Mouse (Mus musculus) thymus, postnatal 4 days (tissue): ENCODE measurements around the gene Crybb1.

Experiments
- DNase-seq: peaks from one replicate; pipeline ENCODE4 v3.0.0; 2021

Crybb1 gene

DNA sequence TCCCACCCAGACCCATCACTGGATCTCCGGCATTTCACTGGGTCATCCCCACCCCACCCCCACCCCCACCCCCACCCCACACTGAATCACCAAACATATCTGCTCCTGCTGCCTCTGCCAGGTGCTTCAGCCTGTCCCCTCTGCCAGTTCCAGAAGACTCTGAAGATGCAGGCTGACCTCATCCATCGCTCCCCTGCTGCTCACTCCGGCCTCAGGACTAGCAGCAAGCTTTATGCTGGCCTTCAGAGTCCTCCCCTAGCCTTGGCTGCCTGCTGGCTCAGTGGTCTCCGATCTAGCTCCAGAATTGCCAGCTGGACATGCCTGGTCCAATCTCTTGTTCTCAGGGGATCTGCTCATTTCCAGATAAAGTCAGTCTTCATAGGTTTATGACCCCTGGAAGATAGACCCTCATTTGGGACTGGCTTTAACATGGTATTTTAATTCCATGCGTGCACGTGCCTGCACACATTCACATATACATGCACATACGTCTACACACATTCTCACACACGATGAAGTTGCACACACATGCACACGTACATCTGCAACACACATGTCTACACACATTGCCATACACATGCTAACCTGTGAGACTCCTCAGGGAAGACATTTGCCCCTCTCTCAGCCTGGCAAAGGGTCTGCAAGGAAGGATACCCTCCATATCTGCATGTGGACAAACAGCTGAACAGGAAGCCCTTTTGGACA is 17.6 kb upstream of the Crybb1 start:
- DNase-seq, result no peak

DNA sequence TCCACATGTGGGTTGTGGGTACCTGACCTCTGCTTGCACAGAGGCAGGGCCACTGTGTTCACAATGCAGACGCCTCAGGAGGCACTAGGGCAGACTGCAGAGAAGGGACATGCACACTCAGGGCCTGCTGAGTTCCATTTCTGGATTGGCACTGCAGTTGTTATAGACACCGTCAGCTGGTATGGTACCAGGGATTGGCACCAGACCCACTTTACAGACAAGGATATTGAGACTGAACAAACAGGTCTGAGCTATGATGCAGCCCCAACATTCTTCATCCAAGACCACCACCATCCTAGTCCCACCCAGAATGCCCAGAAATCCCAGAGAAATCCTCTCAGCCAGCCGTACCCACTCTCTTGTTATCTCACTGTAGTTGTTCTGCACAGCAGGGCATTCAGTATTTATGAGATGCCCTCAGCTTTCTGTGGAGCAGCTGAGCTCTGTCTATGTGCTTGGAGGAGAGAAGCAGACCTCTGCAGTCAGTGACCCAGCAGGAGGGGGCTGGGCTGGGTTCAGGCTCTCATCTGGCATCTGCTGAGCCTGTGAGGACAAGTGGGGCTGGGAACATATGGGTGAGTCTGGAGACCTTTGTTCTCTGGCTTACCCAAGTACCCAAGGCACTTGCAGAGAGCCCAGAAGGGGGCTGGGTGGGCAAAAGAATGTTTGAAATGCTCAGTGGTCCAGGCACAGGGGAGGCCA is 16.7 kb upstream of the Crybb1 start:
- no peak for DNase-seq

DNA sequence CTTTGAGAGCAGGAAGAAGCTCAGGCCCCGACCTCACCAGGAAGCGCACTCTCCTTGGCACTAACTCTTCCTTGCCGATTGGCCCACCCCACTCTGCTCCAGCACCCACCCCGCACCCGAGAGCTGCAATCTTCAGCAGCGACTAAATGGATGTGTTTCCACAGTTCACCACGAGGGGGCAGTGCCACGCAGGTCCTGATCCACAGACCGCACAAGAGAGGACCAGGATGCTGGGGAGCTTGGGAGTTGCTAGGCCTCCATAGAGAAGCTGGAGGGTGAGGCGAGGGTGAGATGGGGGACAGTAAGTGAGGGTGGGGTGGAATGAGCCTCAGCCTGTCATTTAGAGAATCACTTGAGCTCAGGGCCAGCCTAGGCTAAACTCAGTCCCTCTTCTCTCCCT is 14.9 kb upstream of the Crybb1 start:
- peak; percentile 95 for DNase-seq

DNA sequence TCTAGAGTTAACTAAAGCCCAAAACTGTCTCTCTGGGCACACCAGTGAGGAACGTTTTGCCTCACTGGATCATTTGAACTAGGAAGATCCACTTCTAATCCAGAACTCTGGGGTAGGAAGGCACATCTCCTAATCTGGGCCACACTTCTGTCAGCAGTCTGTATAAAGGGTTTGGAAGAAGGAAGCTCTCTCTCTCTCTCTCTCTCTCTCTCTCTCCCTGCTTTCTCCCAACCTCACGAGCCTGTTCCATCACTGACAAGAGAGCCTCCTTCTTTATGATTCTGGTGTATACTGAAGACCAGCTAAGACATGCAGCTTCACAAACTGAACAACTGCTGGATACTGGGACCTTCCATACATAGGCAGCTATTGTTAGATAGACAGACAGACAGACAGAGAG is 13.8 kb upstream of the Crybb1 start:
- no peak for DNase-seq

DNA sequence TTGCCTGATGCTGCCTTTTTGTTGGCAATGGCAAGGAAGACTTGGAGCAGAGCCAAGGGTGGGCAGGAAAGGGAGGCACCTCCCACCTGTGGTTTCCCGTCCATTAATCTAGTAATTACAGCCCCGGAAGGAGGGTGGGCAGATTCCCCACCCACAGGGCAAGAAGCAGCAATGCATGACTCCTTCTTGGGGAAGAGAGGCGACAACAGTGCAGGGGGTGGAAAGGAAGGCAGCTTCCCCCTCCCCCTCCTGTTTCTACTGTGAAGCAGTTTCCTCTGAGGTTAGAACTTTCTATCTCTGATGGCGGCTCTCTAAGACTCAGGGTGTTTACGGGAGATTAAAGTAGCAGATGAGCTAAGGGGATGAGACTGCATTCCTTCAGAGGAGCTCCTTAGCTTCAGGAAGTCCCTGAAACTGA is 13.2 kb upstream of the Crybb1 start:
- DNase-seq, result no peak

DNA sequence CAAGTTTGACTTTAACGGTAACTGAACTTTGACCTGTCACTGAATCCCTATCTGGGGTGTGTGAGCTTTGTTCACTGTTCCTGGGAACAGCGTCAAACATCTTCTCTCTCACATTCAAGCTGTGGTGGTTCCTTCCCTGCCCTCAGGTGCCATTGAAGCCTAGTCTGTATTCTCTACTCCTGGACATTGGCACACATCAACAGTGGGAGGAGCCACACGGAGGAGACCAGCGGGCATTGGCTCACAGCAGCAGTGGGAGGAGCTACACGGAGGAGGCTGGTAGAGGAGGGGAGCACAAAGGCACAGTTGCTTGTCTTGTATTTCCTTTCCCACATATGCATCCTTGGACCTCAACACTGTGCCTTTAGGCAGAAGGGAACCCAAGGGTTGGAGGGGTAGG is 12.6 kb upstream of the Crybb1 start:
- DNase-seq, result no peak

DNA sequence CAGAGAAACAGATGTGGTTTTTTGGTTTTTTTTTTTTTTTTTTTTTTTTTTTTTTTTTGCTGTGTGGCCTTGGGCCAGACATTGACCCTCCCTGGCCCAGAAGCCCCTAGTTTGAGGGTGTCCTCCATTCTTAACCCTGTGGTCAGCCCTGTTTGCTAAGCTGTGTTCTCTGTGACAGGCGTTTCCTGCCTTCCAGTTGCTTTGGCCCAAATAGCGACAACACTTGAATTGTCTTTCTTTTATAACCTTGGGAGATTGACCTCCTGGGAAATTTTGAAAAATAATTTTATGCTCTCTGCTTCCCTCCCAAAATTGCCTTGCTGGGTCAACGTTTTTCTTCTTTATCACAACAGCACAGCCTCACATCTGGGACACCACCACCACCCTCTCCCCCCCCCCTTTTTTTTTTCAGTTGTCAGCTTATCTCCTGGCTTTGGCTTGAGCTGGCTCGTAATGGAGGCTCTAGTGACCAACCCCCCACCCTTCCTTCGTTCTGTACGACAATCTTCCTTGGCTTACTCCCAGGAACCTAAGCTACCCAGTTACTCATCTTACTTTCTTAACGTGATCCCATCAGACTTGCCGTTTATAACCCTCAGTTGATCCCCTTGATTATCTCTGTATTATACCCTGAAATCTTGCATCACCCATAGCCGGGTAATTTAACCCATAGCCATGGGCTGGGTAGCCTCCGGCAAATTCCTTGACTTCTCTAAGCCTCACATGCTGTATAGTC is 11.9 kb upstream of the Crybb1 start:
- DNase-seq, result no peak

DNA sequence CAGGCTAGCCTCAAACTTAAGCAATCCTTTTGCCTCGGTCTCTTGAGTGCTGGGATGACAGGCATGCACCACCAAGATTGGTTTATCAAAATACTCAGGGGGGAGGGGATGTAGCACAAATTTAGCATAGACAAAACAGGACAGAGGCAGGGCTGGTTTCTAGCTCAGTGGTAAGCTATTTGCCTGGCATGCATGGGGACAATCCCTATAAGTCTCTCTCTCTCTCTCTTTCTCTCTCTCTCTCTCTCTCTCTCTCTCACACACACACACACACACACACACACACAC is 11.4 kb upstream of the Crybb1 start:
- DNase-seq, result no peak

DNA sequence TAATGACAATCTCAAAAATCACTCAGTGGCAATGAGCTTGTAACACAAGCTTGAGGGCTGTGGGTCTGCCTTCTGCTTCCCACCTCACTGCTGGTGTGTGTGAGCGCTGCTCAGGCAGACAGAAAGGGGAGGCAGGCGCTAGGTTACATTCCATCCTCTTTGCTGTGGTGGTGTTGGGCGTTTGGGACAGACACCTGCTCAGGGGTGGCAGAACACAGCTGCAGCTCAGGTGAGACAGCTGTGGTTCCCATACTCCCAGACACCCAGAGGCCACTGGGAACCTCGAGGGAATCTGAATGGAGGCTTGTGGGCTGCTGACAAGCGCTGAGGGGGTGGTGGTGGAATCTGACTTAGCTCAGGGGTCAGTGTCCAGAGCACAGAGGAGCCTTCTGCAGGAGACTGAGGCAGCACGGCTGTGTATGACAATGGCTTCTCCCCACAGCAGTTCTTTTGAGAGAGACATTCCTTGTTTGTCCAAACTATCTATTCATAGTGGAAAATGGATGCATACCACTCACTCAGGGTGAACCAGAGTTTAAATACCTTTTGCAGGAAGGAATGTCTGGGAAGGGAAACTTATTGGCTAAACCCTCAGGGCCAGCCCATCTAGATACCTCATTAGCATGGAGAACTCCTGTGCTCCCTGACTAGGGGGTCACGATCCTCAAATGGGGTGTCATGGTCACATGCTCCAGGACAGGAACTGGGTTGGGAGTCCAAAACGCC is 10.6 kb upstream of the Crybb1 start:
- no peak for DNase-seq

DNA sequence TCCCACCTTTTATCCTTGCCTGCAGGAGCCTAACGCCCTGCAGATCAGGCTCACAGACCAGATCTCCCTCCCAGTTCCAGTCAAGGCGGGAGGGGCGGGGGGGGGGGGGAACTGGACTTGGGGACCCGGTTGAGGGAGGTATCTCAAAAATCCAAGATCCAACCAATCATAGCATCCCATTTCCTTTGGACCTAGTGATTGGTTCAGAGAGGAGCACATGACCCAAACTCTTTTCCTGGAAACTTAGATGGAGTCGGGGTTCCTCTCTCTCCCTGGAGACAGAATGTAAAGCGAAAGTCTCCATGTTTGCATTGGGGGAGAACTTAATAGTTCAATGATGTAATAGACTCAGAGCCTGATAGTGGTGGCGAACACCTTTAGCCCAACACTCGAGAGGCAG is 8.2 kb upstream of the Crybb1 start:
- DNase-seq, result no peak

DNA sequence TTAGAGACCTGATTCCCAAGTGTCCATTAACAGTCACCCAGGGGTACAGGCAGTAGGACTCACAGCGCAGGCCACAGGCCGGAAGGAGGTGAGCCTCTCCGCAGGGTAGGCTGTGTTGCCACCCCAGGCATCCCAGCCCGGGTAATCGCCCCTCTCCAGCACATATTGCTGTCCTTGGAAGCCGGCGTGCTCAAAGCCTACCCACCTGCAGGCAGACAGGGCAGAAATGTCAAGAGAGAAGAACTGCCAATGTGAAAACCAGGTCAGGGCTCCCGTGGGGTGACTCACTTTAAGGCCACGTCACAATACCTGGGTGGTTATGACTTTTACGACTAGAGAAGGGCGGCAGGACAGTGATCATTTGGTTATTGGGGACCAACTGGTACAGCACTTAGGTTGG is 6.5 kb upstream of the Crybb1 start:
- no peak for DNase-seq

DNA sequence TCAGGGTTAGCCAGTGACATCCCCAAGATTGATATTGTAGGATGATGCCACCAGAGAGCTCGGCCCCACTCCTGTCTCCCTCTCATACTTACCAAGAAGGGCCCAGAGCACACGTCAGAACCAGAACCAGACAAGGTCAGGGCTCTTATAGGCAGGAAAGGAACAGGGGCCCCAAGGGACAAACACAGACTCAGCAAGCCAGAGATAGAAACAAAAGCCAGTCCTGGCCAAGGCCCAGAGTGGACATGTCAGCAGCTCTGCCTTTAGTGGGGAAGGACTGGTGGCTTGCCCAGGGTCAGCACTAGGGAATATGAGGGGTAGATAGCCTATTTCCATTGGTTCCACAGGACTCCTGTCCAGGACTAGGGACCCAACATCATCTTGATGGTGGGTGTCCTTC is 3.2 kb upstream of the Crybb1 start, which contains the start of gene Cryba4:
Gene Cryba4 (minus strand): TSS at position 119 of the 400 bp plus-strand sequence.
- DNase-seq, result no peak

DNA sequence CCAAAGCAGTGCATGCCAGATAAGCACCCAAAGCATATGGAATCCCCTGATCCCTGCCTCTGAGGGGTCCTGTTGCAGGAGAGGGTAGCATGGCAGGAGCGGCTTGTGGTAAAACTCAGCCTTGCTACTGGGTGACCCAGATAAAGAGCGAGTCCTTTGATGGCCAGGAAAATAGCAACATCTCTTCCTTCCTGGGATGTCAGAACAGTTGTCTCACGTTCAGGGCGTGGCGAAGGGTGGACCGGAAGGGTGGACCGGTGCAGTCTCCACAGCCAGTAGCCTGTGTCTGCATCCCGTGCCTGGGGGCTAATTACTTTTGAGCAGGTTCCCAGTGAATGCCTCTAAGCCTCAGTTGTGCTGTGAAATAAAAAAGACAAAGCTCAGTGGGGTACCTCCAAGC is 2.4 kb upstream of the Crybb1 start:
- no peak for DNase-seq

DNA sequence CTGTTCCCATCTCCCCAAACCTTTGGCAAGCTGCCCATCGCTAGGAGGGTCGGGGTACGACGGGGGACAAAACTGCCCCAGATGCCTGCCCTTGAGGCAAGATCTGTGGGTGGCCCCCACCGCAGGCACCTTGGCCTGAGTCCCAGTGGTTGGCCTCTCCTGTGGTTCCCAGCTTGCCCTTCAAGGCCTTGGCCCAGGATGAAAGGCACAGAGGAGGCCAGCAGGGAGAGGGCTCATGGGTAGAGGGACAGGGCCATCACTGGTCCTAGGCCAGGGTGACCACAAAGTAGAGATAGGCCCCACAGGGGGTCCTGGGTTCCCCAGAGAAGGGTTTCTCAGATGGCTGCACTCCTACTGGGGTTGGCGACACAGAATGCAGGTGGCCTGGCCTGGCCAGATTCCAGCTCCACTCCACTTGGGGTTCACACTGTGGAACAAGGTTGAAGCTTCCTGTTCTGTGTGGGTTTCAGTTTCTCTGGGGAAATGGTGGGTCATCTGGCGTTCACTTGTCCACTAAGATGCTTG is 1.3 kb upstream of the Crybb1 start:
- no peak for DNase-seq

DNA sequence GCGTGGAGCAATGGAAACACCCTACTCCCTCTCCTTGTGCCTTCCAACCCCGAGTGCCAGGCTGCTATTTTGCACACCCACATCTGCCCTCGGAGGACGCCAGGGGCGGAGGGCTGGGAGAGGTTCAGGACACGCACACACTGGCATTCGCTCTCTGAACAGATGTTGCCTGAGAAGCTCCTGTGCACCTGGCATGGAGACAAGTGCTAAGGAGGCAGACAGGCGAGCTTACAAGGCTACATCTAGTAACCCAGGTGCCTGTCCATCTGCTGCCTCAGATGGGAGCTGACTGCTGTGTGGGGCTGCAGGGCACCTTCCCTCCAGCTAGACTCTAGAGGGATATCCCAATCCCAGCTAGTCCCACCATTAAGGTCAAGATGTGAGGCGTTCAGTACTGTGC is 842 bp downstream of the Crybb1 start:
- no peak for DNase-seq

DNA sequence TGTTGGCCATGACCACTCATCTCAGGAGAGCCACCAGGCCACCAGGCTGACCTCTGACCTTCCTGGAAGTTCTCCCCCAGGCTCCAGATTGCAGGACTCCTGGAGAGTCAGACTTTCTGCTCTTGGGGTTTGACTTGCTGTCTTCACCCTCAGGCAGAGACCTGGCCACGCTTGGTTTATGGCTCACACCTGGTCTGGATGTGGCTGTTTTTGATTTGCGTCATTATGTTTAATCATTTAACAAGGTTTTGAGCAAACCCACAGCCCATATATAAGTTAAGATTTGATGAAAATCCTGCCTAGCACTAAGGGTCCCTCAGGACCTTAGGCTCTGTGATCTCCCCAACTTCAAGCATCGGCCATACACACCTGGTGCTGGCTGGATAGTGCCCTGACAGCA is 2.3 kb downstream of the Crybb1 start:
- DNase-seq, result no peak

DNA sequence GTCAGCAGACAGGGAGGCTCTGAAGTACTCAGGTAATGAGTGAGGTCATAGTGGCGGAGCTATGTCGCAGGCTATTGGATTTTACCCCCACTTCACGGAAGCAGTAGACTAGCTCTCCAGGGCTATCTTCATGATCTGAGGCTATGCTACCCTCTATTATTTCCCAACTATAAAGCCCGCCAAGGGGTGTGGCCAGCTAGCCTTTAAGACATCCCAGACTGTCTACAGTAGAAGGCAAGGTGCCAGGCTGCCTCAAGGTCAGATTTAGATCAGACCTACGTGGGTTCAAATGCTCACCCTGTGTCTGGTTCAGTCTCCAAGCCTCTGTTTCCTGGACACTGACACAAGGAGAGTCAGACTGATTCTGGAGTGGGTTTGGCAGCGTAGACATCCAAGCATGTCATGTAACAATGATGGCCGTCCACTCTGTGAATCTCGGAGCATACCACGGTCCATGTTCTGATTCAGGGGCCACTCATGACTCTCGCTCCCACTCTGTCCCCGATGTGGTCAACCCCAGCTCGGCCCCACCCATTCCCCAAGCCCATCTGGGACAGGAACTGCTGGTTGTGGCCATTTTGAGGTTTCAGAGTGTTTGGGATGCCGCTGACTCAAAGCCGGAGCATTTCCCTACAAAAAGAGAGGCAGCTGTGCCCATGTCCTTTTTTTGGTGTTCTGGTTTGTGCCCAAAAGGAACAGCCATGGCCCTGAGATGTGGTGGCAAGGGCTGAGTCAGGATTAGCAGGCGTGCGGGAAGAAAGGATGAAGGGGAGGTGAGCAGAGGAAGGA is 4.4 kb downstream of the Crybb1 start:
- DNase-seq, result no peak

DNA sequence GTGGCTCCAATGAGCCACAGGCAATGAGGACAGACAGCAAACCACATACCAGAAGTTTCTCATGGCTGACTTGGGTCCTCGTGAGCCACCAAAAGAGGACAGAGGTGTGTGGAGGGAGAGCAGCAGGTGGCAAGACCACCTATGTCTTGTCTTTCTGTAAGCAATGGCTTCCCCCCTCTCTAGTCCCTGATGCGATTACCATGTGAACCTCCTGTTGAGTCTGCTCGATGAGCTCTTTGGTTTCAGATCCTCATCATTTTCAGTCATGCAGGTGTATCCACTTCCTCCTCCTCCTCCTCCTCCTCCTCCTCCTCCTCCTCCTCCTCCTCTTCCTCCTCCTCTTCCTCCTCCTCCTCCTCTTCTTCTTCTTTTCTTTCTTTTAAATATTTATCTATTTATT is 5.2 kb downstream of the Crybb1 start:
- no peak for DNase-seq

DNA sequence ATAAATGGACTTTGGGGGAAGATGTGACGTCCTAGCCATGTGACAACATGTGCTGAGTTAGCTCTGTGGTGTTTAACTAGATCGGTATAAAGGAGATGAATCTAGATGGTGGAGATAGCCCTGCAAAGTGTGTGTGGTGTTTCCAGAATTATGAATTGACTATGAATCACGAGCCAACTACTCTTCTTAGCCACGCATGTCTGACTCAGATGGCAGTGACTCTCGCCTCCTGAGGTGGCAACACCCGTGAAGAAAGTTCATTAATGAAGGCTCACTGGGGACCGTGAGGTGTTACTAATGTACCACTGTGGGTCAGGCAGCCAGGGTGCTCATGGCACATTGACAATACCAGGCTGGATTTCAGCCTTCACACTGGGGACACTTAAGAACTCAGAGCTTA is 8.5 kb downstream of the Crybb1 start:
- no peak for DNase-seq

DNA sequence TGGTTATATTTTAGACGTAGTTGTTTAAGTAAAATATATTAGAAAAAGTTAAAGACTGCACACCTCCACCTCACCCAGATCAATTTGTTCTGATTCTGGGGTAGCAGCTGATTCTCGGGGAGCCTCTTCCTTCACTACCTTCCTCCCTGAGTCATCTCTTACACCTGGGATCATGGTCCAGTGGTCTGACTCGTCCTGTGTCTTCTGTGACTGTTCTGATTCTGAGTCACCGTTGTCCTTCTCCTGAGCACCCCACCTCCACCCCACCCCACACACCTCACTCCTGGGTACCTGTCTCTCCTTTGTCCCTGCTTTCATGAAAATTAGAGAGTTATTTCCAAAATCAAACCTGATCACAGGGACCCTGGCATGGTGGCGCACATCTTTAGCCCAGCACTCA is 9.5 kb downstream of the Crybb1 start:
- DNase-seq, result no peak

DNA sequence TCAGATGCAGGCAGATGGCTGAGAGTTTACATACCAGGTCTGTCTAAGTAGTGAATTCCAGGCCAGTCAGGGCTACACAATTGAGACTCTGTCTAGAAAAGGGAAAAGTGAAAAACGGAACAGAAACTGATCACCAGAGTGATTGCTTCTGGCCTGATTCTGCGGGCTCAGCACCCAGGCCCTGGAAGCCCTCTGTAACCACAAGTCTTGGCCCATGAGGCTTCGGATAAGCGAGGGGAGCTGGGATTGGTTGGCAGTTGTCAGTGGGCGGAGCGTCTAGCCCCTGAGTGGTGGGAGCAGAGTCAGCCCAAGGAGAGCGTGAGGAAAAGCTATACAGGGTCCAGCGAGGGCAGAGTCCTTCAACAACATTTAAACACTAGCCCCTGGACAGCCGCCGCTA is 9.9 kb downstream of the Crybb1 start:
- DNase-seq, result no peak

DNA sequence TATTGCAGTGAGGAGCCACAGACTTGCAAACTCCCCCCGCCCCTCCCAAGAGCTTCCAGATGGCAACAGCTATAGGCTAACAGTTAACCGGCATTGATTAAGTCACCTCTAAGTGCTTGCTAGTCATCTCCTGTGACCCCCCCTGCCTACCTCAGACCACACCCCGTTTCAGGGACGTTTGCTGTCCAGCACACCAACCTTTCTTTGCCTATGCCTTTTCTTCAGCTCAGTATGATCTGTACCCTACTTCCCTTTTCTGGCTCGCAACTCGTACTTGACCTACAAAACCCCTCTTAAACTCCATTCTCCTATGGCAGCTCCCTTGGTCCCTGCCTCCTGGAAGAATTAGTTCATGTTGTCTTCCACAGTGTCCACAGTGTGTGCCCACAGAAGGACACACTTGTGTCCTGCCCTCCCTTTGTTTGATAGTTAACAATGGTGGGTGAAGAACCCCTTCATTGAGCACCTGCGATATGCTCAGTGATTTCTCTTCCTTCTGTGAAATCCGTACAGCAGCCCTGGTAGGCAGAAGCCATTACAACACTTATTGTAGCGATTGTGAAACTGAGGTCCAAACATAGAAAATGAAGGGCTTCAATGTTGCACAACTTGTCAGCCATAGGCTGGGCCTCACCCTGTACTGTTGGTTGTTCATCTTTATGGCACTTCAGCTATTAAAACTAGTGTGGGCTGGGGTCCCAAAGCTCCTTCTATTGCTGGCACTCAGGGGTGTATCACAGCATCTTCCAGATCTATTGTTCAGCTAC is 10.6 kb downstream of the Crybb1 start:
- DNase-seq, result no peak
